Mouse (Mus musculus) heart, postnatal 0 days (tissue): ENCODE data around the gene Stxbp6. TPM values are rescaled to one million over a fixed set of nuclear protein-coding genes. Genes with fewer than 3 reads are reported as not detected.
A peak's percentile ranks its signal among the peaks of the same experiment; 100 is the strongest.

Experiments used
- ATAC-seq: fragments of 200-750 bp; cut with Nextera tagmentation; 2 replicates; pipeline ENCODE4 v1.8.0; 2017; ENCODE audit warnings: low read depth, moderate number of reproducible peaks, moderate library complexity; ENCODE audit not compliant: insufficient read depth
- DNase-seq: peaks from one replicate; pipeline ENCODE4 v3.0.0-alpha.2; 2016; ENCODE audit warnings: low spot score
- H3K27ac ChIP-seq: fragments of 300-500 bp; sonication (generic); 2 replicates; pipeline ENCODE4 v1.5.1; 2014; ENCODE audit warnings: low read depth, mild to moderate bottlenecking
- H3K27me3 ChIP-seq: fragments of 300-500 bp; sonication (generic); 2 replicates; pipeline ENCODE4 v1.6.1; 2014; ENCODE audit warnings: low read length, mixed read lengths; ENCODE audit not compliant: control insufficient read depth, insufficient read depth
- H3K36me3 ChIP-seq: fragments of 300-500 bp; sonication (generic); replicated peaks from 2 replicates; pipeline ENCODE4 v1.6.1; 2014; ENCODE audit warnings: low read length, mixed read lengths; ENCODE audit not compliant: control insufficient read depth, insufficient read depth
- H3K4me1 ChIP-seq: fragments of 300-500 bp; sonication (generic); 2 replicates; pipeline ENCODE4 v1.6.1; 2014; ENCODE audit warnings: antibody characterized with exemption; ENCODE audit not compliant: control insufficient read depth, insufficient read depth
- H3K4me2 ChIP-seq: fragments of 300-500 bp; sonication (generic); 2 replicates; pipeline ENCODE4 v1.6.1; 2014; ENCODE audit warnings: low read depth, mild to moderate bottlenecking, low read length, moderate library complexity
- H3K4me3 ChIP-seq: fragments of 300-500 bp; sonication (generic); 2 replicates; pipeline ENCODE4 v1.5.1; 2014; ENCODE audit warnings: low read depth, low read length
- H3K9ac ChIP-seq: fragments of 300-500 bp; sonication (generic); replicated peaks from 2 replicates; pipeline ENCODE4 v1.6.1; 2014; ENCODE audit warnings: low read depth, low read length, mixed read lengths
- H3K9me3 ChIP-seq: fragments of 300-500 bp; sonication (generic); replicated peaks from 2 replicates; pipeline ENCODE4 v1.6.1; 2016; ENCODE audit warnings: low read length; ENCODE audit not compliant: control insufficient read depth
- CTCF ChIP-seq: IDR thresholded peaks from 2 replicates; pipeline ENCODE4 v1.5.1; 2016; ENCODE audit warnings: antibody characterized with exemption, control low read depth, low read depth
- EP300 ChIP-seq: IDR thresholded peaks from 2 replicates; pipeline ENCODE4 v1.6.1; 2016; ENCODE audit warnings: antibody characterized with exemption, low read depth
- WGBS: fragments of 180-500 bp; shearing (Covaris S2); extraction: QIAGEN DNeasy Blood & Tissue Kit; methylation state at CpG from one replicate; pipeline ENCODE4 v1.1.7; 2014; 5-methylcytosine and 5-hydroxymethylcytosine counted together
- polyA plus RNA-seq: library from polyadenylated mRNA; unstranded; fragments of >200 nt; fragmentation: Nextera tagmentation; extraction: Ambion mirVana; gene quantifications from 2 replicates; pipeline ENCODE4 v1.2.1, GENCODE M21; 2015
- total RNA-seq: library from RNA; depleted of rRNA; stranded (reverse); fragments of >200 nt; gene quantifications from 2 replicates; pipeline ENCODE4 v1.2.3, GENCODE M21; 2014; ENCODE audit warnings: low replicate concordance

Stxbp6 gene
- total and polyA plus RNA-seq, 2 experiments from 2014 or later = 8.0 to 9.1 TPM

- no peak for TF ChIP-seq CTCF
- TF ChIP-seq EP300 = no peak
- no peak overlapping the region for H3K4me3 ChIP-seq
- ATAC-seq (peak; percentile 39; the same call in 1 of the 2 replicates), DNase-seq (no peak)
- no peaks in the 10 kb centered on the region for H3K27me3 ChIP-seq
- H3K9ac ChIP-seq = no peak overlapping the region
- H3K9me3 ChIP-seq = no peaks in the 10 kb centered on the region
- WGBS = 78% methylated on average over 5 of the region's 5 CpGs
- H3K27ac ChIP-seq = no peak overlapping the region
- no peaks in the 10 kb centered on the region for H3K4me1 ChIP-seq
- H3K36me3 ChIP-seq = no peaks in the 10 kb centered on the region; the same call in 1 of the 2 replicates
- H3K4me2 ChIP-seq = no peak overlapping the region
Measured at GRCm38 (mm10) chr12:44899173-44899870, 175.2 kb downstream of the Stxbp6 start.

GRCm38 (mm10) chr12:44896460-44896859 is 178.0 kb downstream of the Stxbp6 start:
- H3K4me2 ChIP-seq = no peak overlapping the region
- ATAC-seq (no peak), DNase-seq (no peak)
- H3K27ac ChIP-seq = no peak overlapping the region
- H3K4me3 ChIP-seq = no peak overlapping the region
- TF ChIP-seq EP300 (no peak), CTCF (no peak)
- no peaks in the 10 kb centered on the region for H3K36me3 ChIP-seq
- H3K27me3 ChIP-seq = no peaks in the 10 kb centered on the region
- 72% methylated on average over 1 of the region's 1 CpGs for WGBS
- no peaks in the 10 kb centered on the region for H3K4me1 ChIP-seq
- H3K9me3 ChIP-seq = no peaks in the 10 kb centered on the region
- no peak overlapping the region for H3K9ac ChIP-seq

GRCm38 (mm10) chr12:44889677-44890393 is 184.7 kb downstream of the Stxbp6 start:
- Histone ChIP-seq H3K4me1 (no peaks in the 10 kb centered on the region), H3K9me3 (no peaks in the 10 kb centered on the region), H3K9ac (no peak overlapping the region), H3K4me3 (no peak overlapping the region), H3K36me3 (no peaks in the 10 kb centered on the region), H3K27ac (no peak overlapping the region), H3K27me3 (no peaks in the 10 kb centered on the region), H3K4me2 (no peak overlapping the region)
- WGBS = 84% methylated on average over 6 of the region's 6 CpGs
- DNase-seq (no peak), ATAC-seq (no peak)
- TF ChIP-seq EP300 (no peak), CTCF (no peak)

DNA sequence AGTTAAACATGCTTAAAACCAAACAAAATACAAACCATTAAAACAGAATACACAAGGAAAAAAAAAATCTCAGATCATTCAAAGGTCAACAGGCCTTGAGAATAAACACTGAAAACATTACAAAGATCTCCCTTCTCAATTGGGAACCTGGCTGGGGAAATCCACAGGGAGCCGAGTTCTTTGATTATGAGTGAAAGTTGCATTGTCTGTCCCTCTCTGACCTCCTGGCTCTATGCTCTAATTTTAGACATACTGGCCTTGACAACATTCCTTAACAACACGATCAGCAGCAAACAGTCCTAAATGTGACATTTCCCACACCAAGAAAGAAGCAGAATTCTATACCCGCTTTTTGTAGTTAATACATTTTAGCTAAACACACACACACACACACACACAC is 187.7 kb downstream of the Stxbp6 start:
- WGBS = 17% methylated on average over 3 of the region's 3 CpGs
- DNase-seq (peak; percentile 18), ATAC-seq (no peak)
- Histone ChIP-seq H3K4me2 (no peak overlapping the region), H3K36me3 (no peaks in the 10 kb centered on the region), H3K4me3 (no peak overlapping the region), H3K9me3 (no peaks in the 10 kb centered on the region), H3K4me1 (no peaks in the 10 kb centered on the region), H3K27me3 (no peaks in the 10 kb centered on the region), H3K9ac (no peak overlapping the region), H3K27ac (no peak overlapping the region)
- TF ChIP-seq CTCF (no peak), EP300 (no peak)

DNA sequence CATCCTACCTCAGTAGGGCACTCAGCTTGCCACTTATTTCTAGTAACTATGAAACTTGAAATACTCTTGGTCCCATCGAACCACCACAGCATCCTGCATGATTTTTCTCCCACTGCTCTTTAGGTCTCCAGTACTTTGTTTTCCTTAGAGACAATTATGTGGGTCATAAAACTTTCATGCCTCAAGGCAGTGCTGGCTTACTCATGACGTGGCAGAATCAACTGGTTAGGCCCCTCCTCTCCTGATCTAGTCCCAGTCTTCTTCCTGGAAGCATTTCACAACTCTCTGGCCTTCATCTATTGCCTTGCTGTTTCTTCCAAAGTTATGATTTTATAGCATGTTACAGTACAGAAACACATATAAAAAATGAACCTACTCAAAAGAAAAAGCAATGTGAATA is 201.8 kb downstream of the Stxbp6 start:
- WGBS = 81% methylated on average over 2 of the region's 2 CpGs
- TF ChIP-seq EP300 (no peak), CTCF (no peak)

More for the DNA sequence above, 201.8 kb downstream of the Stxbp6 start:
- ATAC-seq = no peak
- Histone ChIP-seq H3K27me3 (no peaks in the 10 kb centered on the region), H3K9me3 (no peaks in the 10 kb centered on the region), H3K4me3 (no peak overlapping the region), H3K27ac (no peak overlapping the region), H3K36me3 (no peaks in the 10 kb centered on the region), H3K4me1 (no peaks in the 10 kb centered on the region), H3K9ac (no peak overlapping the region), H3K4me2 (no peak overlapping the region)
- DNase-seq = no peak
